Mouse (Mus musculus): ENCODE data around the gene Syk.

DNA sequence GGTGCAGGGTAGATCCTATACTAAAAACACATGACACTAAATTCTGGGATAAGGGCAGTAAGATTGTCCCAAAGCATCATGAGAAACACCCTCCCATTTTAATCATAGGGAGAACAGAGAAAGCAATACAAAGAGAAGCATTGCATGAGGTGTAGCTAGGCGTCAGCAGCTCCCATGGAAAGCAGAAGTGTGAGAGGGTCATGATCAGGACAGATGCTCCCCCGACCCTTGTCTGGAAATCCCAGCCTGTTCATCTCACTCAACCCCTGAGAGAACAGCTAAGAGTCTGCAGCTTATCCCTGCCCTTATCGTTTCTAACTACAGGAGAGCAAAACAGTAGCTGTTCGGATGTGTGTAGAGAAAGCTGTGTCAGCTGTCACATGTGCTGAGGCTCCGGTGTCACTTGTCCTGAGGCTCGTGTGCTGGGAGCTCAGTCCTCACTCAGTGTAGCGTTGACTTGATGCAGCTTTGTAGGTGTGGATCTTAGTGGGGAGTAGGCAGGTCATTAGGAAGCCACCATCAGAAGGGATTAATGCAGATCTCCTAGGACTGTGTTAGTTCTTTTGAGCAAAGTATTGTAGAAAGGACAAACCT lies 6.9 kb upstream of the Syk start:
- no peak for TF ChIP-seq CTCF (IDR thresholded peaks at IDR 0.05; ENCODE audit: low read depth, low read length)
- no peak for TF ChIP-seq EP300 (IDR thresholded peaks at IDR 0.05; ENCODE audit: insufficient read depth, low read depth, low read length)

Measured in ES-Bruce4 (cell line).